Mouse (Mus musculus) testis, adult 2 months (tissue): ENCODE data around the gene Pard6b.

Experiments
- CTCF ChIP-seq: fragments of 200-500 bp; IDR thresholded peaks from 2 replicates; pipeline ENCODE4 v1.5.1; 2012; ENCODE audit warnings: low read depth, mild to moderate bottlenecking, inconsistent platforms, low read length, moderate library complexity; ENCODE audit not compliant: control insufficient read depth, insufficient read depth, insufficient replicate concordance
- POLR2A ChIP-seq: fragments of 200-500 bp; IDR thresholded peaks from 2 replicates; pipeline ENCODE4 v1.6.1; 2012; ENCODE audit warnings: low read depth, mild to moderate bottlenecking, inconsistent platforms, low read length, moderate library complexity; ENCODE audit not compliant: control insufficient read depth

GRCm38 (mm10) chr2:168084228-168084627 lies 3.4 kb downstream of the Pard6b start:
- no peak for TF ChIP-seq POLR2A
- no peak for TF ChIP-seq CTCF
